Mouse (Mus musculus): ENCODE measurements around the gene Cct4. TPM values are rescaled to one million over a fixed set of nuclear protein-coding genes. Genes with fewer than 3 reads are reported as not detected.

Cct4 gene
- 240 and 247 TPM in 2 replicates for polyA plus RNA-seq (2016; fragmentation: Nextera tagmentation; extraction: Ambion mirVana)

- H3K27me3 ChIP-seq (replicated peaks), result no peaks in the 10 kb centered on the region
- peak within 1 kb of the TSS; percentile 96 for H3K4me3 ChIP-seq
- H3K4me1 ChIP-seq (replicated peaks), result peaks cover 10% of the 10 kb centered on the region
- peak; percentile 99 for ATAC-seq (ENCODE audit: insufficient number of reproducible peaks, low FRiP score)
- peak within 1 kb of the TSS; percentile 88 for H3K4me2 ChIP-seq
- peaks cover 19% of the 10 kb centered on the region for H3K36me3 ChIP-seq
- peak within 1 kb of the TSS; percentile 96 for H3K9ac ChIP-seq
- H3K9me3 ChIP-seq (replicated peaks), result no peaks in the 10 kb centered on the region
- peak within 1 kb of the TSS; percentile 95 for H3K27ac ChIP-seq (ENCODE audit: poor library complexity, severe bottlenecking)
- WGBS, result under 1% methylated on average over 66 of the region's 66 CpGs
Observed at GRCm38 (mm10) chr11:22990393-22991126, at the start of gene Cct4. Gene Cct4 (plus strand): TSS chr11:22990519.

DNA sequence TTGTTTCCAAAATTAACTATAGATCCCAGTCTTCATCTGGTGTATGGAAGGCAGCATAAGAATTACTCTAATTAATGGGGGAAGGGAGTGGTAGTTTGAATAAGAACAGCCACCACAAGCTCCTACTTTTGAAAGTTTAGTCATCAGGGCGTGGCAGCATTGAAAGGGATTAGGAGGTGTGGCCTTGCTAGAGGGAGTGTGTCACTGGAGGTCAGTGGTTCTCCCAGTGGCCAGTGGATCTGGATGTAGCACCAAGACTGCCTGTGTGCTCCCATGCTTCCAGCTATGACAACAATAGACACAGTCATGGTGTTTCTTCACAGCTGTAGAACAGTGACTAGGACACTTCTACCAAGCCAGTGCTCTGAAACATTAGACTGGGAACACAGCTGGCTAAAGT lies 41.2 kb upstream of the Cct4 start:
- no peak overlapping the region for H3K4me3 ChIP-seq
- no peak overlapping the region for H3K4me2 ChIP-seq
- no peak overlapping the region for H3K9ac ChIP-seq
- no peak overlapping the region for H3K27ac ChIP-seq (ENCODE audit: poor library complexity, severe bottlenecking)
- H3K36me3 ChIP-seq, result peaks cover 8% of the 10 kb centered on the region
- WGBS, result 95% methylated on average over 1 of the region's 1 CpGs
- ATAC-seq (ENCODE audit: insufficient number of reproducible peaks, low FRiP score), result no peak
- H3K27me3 ChIP-seq (replicated peaks), result no peaks in the 10 kb centered on the region
- no peaks in the 10 kb centered on the region for H3K9me3 ChIP-seq (replicated peaks)
- H3K4me1 ChIP-seq (replicated peaks), result no peaks in the 10 kb centered on the region

DNA sequence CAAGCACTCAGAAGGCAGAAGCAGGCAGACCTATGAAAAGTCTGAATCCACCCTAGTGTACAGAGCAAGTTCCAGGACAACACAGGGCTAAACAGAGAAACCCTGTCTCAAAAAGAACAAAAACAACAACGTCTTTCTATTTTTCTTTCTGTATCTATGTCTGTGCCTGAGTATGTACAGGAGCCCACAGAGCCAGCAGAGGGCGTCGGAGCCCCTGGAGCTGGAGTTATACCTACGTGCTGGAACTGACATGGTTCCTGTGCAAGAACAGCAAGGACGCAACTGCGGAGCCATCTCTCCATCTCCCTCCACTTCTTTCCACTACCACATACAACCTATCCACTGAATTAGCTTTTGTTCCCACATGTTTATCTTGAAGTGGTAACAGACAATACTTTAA lies 40.2 kb upstream of the Cct4 start:
- Histone ChIP-seq H3K4me2 (no peak overlapping the region), H3K9me3 (replicated peaks) (no peaks in the 10 kb centered on the region), H3K4me1 (replicated peaks) (no peaks in the 10 kb centered on the region), H3K27ac (ENCODE audit: poor library complexity, severe bottlenecking) (no peak overlapping the region), H3K4me3 (no peak overlapping the region), H3K36me3 (peaks cover 13% of the 10 kb centered on the region), H3K27me3 (replicated peaks) (no peaks in the 10 kb centered on the region), H3K9ac (no peak overlapping the region)
- WGBS, result 87% methylated on average over 6 of the region's 6 CpGs
- no peak for ATAC-seq (ENCODE audit: insufficient number of reproducible peaks, low FRiP score)

DNA sequence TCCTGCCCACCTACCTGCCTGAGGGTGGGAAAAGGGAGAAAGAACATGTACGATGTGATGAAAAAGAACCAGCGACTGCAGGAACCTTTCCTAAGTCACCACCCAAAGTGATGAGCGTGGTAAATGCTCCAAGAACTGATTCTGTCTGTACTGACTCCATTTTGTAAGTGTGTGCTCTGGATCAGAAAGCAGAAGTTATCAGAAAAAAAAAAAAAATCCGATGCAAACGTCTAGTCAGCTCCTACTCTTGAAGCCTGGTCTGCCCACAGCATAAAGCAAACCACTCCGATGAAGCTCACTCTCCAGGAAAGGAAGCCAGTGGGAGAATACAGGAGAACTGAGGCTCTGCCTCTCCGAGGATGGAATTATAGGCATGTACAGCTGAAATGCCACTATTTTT lies 37.7 kb upstream of the Cct4 start:
- no peaks in the 10 kb centered on the region for H3K9me3 ChIP-seq (replicated peaks)
- H3K27ac ChIP-seq (ENCODE audit: poor library complexity, severe bottlenecking), result no peak overlapping the region
- no peak overlapping the region for H3K9ac ChIP-seq
- peaks cover 19% of the 10 kb centered on the region for H3K36me3 ChIP-seq
- no peak overlapping the region for H3K4me2 ChIP-seq
- H3K4me3 ChIP-seq, result no peak overlapping the region
- H3K27me3 ChIP-seq (replicated peaks), result no peaks in the 10 kb centered on the region
- H3K4me1 ChIP-seq (replicated peaks), result no peaks in the 10 kb centered on the region
- ATAC-seq (ENCODE audit: insufficient number of reproducible peaks, low FRiP score), result no peak
- 84% methylated on average over 7 of the region's 7 CpGs for WGBS

DNA sequence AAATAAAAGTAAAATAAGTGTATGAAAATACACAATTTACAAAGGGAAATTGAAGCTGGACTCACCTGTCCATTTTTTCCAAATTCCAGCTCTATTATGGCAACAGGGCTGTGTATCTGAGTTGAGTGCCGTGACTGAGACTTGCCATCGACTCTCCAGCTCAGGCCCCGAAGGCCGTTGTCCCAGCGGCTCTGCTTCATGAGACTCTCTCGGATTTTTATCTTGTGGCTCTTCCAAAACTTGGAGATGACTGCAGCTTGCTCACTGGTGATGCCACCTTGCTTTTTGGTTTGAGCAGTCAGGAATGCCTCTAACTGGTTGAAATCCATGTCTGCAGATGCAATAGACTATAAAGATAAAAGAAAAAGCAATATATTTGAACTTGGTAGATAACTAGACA lies 34.0 kb upstream of the Cct4 start:
- H3K4me2 ChIP-seq, result no peak overlapping the region
- H3K27me3 ChIP-seq (replicated peaks), result no peaks in the 10 kb centered on the region
- 89% methylated on average over 6 of the region's 6 CpGs for WGBS
- H3K4me1 ChIP-seq (replicated peaks), result no peaks in the 10 kb centered on the region
- no peaks in the 10 kb centered on the region for H3K9me3 ChIP-seq (replicated peaks)
- no peak overlapping the region for H3K9ac ChIP-seq
- ATAC-seq (ENCODE audit: insufficient number of reproducible peaks, low FRiP score), result no peak
- peaks cover 15% of the 10 kb centered on the region; the same call in 1 of the 2 replicates for H3K36me3 ChIP-seq
- H3K4me3 ChIP-seq, result no peak overlapping the region
- no peak overlapping the region for H3K27ac ChIP-seq (ENCODE audit: poor library complexity, severe bottlenecking)

GRCm38 (mm10) chr11:22956830-22957229 lies 33.5 kb upstream of the Cct4 start:
- no peak overlapping the region for H3K4me2 ChIP-seq
- H3K27ac ChIP-seq (ENCODE audit: poor library complexity, severe bottlenecking), result no peak overlapping the region
- H3K36me3 ChIP-seq, result peaks cover 15% of the 10 kb centered on the region; the same call in 1 of the 2 replicates
- WGBS, result 74% methylated on average over 4 of the region's 4 CpGs
- no peak overlapping the region for H3K4me3 ChIP-seq
- no peaks in the 10 kb centered on the region for H3K27me3 ChIP-seq (replicated peaks)
- no peaks in the 10 kb centered on the region for H3K9me3 ChIP-seq (replicated peaks)
- ATAC-seq (ENCODE audit: insufficient number of reproducible peaks, low FRiP score), result no peak
- H3K9ac ChIP-seq, result no peak overlapping the region
- no peaks in the 10 kb centered on the region for H3K4me1 ChIP-seq (replicated peaks)

DNA sequence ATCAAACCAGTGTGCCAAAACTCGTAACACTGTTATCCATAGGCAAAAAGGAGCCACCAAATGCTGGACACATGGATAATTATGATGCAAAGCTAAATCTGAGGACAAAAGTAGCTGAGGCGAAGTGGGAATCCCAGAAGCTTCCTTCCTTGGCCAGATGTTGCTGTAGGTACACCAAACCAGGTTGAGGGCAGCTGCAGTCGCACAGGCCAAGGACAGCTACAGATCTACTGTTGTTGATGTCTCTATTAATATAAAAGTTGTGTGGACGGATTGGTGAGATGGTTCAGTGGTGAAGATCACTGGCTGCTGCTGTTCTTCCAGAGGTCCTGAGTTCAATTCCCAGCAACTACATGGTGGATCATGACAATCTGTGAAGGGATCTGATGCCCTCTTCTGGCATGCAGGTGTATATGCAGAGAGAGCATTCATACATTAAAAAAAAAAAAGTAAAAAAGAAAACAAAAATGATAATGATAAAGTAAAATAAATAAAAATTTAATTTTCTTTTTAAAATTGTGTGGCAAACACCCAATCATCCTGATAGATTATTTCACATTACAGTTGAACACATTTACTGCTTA lies 32.4 kb upstream of the Cct4 start:
- H3K9me3 ChIP-seq (replicated peaks), result no peaks in the 10 kb centered on the region
- H3K4me1 ChIP-seq (replicated peaks), result no peaks in the 10 kb centered on the region
- no peak overlapping the region for H3K27ac ChIP-seq (ENCODE audit: poor library complexity, severe bottlenecking)
- WGBS, result 87% methylated on average over 4 of the region's 4 CpGs
- ATAC-seq (ENCODE audit: insufficient number of reproducible peaks, low FRiP score), result no peak
- H3K9ac ChIP-seq, result no peak overlapping the region
- H3K27me3 ChIP-seq (replicated peaks), result no peaks in the 10 kb centered on the region
- no peak overlapping the region for H3K4me2 ChIP-seq
- no peak overlapping the region for H3K4me3 ChIP-seq
- H3K36me3 ChIP-seq, result peaks cover 12% of the 10 kb centered on the region; the same call in 1 of the 2 replicates

DNA sequence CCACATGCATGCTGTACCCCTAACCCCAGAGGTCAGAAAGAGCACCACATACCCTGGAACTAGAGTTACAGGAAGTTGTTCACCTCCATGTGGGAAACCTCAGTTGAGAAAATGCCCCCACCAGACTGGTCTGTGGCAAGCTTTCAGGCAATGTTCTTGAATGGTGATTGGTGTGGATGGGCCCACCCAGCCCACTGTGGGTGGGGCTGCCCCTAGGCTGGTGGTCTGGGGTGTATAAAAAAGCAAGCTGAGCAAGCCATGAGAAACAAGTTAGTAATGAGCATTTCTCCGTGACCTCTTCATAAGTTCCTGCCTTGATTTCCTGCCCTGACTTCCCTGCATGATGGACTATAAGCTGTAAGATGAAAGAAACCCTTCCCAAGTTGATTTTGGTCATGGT lies 28.2 kb upstream of the Cct4 start:
- Histone ChIP-seq H3K4me1 (replicated peaks) (0 out of 2 replicates have a peak, but pooled peaks cover 2% of the 10 kb centered on the region), H3K36me3 (peaks cover 10% of the 10 kb centered on the region), H3K4me3 (no peak overlapping the region), H3K27ac (ENCODE audit: poor library complexity, severe bottlenecking) (no peak overlapping the region), H3K9me3 (replicated peaks) (peaks cover 10% of the 10 kb centered on the region), H3K4me2 (no peak overlapping the region), H3K9ac (no peak overlapping the region), H3K27me3 (replicated peaks) (no peaks in the 10 kb centered on the region)
- ATAC-seq (ENCODE audit: insufficient number of reproducible peaks, low FRiP score), result no peak
- 91% methylated on average over 1 of the region's 1 CpGs for whole genome bisulfite sequencing

GRCm38 (mm10) chr11:22964401-22964800 lies 25.9 kb upstream of the Cct4 start:
- H3K9ac ChIP-seq, result no peak overlapping the region
- H3K4me2 ChIP-seq, result no peak overlapping the region
- peaks cover 22% of the 10 kb centered on the region for H3K9me3 ChIP-seq (replicated peaks)
- no peaks in the 10 kb centered on the region for H3K27me3 ChIP-seq (replicated peaks)
- 66% methylated on average over 4 of the region's 4 CpGs for WGBS
- peaks cover 22% of the 10 kb centered on the region for H3K36me3 ChIP-seq
- H3K4me1 ChIP-seq (replicated peaks), result 0 out of 2 replicates have a peak, but pooled peaks cover 2% of the 10 kb centered on the region
- ATAC-seq (ENCODE audit: insufficient number of reproducible peaks, low FRiP score), result no peak
- no peak overlapping the region for H3K27ac ChIP-seq (ENCODE audit: poor library complexity, severe bottlenecking)
- H3K4me3 ChIP-seq, result no peak overlapping the region

- 72% methylated on average over 4 of the region's 4 CpGs for WGBS
- H3K9ac ChIP-seq, result no peak overlapping the region
- H3K27ac ChIP-seq (ENCODE audit: poor library complexity, severe bottlenecking), result no peak overlapping the region
- no peak overlapping the region for H3K4me2 ChIP-seq
- 0 out of 2 replicates have a peak, but pooled peaks cover 2% of the 10 kb centered on the region for H3K4me1 ChIP-seq (replicated peaks)
- H3K36me3 ChIP-seq, result peaks cover 23% of the 10 kb centered on the region
- no peak overlapping the region for H3K4me3 ChIP-seq
- ATAC-seq (ENCODE audit: insufficient number of reproducible peaks, low FRiP score), result no peak
- H3K9me3 ChIP-seq (replicated peaks), result peaks cover 26% of the 10 kb centered on the region
- H3K27me3 ChIP-seq (replicated peaks), result no peaks in the 10 kb centered on the region
Observed at GRCm38 (mm10) chr11:22965503-22965902, 24.8 kb upstream of the Cct4 start.

DNA sequence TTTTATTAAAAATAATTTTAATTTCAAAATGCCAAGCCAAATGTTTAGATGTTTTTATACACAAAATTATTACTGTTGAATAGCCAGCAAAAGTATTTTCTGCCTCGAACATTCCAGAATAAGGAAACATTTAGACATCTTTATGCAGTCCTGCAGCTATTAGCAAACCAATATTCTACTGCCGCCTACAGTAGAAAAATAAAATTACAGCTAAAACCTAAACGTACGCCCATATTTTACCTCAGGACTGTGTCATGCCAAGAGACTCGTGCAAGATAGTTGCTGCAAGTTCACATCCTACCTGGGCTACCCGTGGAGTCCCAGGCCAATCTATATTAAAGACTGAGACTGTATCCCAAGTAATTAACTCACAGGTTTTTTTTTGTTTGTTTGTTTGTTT lies 20.8 kb upstream of the Cct4 start:
- Histone ChIP-seq H3K4me1 (replicated peaks) (peaks cover 1% of the 10 kb centered on the region; the same call in 1 of the 2 replicates), H3K36me3 (peaks cover 55% of the 10 kb centered on the region), H3K4me2 (no peak overlapping the region), H3K4me3 (no peak overlapping the region), H3K9ac (no peak overlapping the region), H3K27me3 (replicated peaks) (no peaks in the 10 kb centered on the region), H3K27ac (ENCODE audit: poor library complexity, severe bottlenecking) (no peak overlapping the region), H3K9me3 (replicated peaks) (peaks cover 52% of the 10 kb centered on the region)
- 55% methylated on average over 6 of the region's 6 CpGs for WGBS
- ATAC-seq (ENCODE audit: insufficient number of reproducible peaks, low FRiP score), result no peak

Measured in heart, embryonic 12.5 days (tissue).